Mouse (Mus musculus): ENCODE measurements around the gene Tmem132e.
A peak's percentile ranks its signal among the peaks of the same experiment; 100 is the strongest.

Tmem132e gene

DNA sequence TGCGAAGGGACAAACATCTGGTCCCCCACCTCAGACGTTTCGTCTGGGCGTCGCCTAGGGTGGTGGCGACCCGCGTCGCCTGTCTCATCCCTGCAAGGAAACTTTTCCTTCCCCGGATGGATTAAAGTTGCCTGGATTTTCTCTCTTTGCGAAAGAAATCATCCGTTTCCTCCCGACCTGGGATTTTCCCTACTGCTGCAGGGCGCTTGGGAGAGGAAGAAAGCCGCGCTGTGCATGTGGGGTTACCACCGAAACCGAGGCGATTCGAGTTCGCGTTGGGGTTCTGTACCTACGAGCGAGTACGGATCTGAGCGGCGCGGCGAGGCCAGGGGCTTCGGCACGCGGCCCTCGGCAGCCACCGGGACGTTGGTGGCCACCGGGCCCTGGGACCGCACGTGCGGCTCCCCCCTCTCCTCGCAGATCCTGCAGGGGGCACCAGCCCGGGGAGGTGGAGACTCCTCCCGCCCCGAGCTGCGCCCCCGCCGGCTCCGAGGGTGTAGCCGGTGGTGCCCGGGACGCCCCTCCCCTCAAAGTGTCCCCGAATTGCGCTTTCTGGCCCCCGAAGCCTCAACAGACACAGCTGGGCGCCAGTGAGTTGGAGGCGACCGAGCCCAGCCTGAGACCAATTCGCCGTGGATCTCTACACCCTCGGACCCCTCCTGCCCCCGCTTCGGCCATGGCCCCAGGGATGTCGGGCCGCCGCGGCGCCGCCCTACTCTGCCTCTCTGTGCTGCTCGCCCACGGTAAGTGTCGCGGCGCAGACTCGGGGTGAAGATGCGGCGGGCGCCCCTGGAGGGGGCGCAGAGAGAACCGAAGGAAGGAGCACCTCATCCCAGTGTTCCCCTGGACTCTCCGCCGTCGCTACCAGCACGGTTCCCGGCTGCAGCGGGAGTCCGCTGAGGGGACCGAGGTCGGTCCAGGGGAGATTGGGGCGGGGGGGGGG, at the start of gene Tmem132e:
TSS of gene Tmem132e (plus strand) at position 530 of the 943 bp plus-strand sequence.
- DNase-seq, result no peak

DNA sequence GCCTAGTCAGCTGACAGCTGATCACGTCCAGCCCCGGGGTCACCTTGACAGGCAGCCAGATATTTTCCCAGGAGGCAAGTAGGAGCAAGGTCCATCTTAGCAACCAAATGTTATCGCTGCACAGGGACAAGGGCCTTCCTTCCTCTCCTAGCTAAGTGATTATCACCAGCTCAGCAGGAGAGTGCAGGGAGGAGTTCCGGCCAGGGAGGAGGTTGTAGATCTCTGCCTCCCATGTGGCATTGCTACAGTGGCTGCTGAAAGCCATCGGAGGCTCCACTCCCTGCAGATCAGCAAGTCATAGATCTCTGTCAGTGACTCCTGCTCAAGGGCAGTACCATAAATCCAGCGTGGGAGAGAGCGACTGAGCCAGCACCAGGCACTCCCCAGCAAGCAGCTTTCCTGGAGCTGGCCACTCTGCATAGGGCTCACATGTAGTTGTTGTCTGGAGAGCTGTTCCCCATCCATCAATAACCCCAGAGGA, 48.7 kb upstream of the Tmem132e start:
- DNase-seq, result peak; percentile 59

DNA sequence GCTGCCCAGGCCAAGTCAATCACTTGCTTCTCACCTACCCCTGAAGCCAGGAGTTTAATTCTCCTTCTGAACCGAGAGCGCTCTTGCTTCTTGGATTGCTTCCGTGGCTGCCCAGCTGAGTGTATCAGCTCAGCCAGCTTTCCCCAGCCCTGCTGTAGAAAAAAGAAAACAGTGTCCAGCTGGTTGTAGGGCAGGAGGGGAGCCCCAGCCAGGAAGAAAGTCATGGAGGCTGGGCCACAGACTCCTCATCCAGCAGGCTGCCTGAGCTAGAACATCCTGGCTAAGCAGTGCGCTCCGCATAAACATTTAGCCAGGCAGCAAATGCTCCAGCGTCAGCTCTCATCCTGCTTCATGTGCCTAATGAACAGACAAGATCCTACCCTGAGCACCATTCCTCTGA, 48.3 kb upstream of the Tmem132e start:
- no peak for DNase-seq

DNA sequence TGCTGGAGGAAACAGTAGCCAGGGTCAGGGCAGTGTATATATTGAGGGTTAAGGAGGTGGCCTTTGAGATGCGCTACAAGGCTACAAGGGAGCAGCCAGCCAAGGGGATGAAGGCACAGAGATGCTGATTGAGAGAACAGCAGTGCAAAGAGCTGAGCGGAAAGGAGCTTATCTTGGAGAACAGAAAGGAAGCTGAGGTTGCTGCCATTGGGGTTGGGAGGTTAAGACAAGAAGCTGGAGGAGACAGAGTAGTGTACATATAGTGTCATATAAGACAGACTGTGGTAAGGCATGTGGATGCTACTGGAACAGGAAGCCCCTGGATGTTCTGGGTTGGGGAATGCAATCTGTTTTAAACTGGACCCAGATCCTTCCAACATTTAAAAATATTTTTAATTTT, 47.8 kb upstream of the Tmem132e start:
- no peak for DNase-seq

DNA sequence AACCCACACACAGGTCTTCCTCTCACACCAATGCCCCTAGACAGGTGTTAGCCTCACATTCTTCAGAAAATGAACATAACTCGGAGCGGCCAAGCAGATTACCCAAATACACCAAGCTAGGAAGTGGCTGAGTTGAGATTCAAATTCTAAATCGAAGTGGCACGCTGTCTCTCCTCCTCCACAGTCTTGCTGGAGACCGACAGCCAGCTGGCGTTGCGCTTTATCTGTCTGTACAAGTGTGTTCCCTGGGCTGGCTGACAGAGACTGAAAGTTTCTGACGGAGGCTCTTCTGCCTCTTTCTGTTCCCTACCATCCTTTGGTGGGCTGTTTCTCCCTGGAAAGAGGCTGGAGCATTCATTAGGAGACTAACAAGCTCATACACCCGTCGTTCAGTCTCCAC, 37.7 kb upstream of the Tmem132e start:
- DNase-seq, result no peak

DNA sequence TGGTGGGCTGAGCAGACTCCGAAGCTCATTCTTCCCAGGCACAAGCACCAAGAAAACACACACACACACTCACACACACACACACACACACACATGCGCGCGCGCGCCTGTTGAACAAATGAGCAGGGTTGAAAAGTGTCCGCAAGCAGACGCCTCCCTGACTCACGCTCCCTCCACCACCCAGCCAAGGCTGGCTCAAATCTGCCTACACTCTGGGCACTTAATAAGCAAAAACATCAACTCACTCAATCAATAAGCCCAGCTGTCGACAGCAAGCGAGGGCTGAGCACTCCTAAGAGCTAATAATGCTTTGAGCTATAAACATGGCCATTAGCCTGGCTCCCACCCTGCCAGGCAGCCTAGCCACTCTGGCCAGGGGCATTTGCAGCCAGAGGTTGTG, 18.5 kb upstream of the Tmem132e start:
- no peak for DNase-seq

DNA sequence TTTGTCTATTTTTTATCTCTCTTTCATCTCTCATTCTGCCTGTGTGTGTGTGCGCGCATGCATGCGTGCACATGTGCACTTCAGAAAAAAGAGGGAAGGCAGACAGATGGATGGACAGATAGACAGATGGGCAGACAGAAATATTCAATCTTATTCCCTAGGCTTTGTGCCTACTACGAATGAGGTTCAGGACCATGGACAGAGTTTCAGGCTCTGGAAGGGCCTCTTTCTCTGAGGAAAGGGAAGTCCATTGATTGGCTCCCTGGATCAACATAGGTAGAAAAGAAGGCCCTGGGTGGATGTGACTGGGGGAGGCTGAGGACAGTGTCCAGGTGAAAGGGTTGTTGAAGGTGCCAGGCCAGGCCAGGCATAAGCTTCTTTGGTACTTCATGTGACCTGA, 17.1 kb upstream of the Tmem132e start:
- peak; percentile 8 for DNase-seq

DNA sequence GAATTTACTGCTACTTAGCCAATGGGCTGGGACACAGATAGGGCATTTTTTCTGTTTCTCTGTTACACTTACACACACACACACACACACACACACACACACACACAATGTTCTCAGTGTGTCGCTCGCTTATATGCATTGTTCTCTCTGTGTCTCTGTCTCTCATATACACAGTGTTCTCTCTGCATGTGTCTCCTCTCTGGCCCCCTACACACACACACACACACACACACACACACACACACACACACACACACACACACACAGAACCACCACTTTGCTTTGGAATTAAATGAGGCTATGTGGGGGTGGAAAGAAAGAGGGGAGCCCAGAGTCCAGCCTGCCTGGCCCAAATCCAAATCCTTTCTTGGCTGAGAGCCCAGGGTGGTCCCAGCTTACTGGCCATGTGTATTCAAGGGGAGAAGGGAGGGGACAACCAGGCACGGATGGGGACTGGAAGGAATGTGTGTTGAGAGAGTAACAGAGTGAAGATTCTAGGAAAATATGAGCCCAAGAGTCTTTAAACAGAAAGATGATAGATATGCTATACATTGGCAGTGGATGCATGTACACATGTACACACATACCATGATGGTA, 8.0 kb upstream of the Tmem132e start:
- no peak for DNase-seq

DNA sequence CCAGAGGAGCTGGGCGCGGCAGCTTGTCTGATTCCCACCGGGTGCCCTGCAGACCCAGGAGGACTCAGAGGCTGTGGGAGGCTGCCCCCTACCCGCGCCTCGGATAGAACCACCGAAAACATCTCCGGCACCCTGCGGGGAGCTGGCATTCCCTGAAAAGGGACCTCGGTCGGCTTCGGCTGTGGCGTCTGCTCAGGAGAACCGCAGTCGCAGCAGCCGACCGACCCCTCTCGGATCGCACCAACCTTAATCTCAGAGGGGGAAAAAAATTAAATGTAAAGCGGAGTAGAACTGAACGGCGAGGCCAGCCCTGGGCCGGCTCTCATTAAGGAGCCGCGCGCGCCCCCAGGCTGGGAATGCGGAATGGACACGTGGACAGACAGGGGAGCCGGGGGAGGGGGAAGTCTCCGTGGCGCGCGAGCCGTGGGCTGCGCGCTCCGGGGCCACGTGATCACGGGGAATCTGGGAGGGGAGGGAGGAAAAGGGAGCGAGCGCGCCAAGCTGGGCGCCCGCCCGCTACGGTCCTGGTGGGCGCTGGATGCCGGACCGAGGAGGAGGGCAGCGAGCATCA, 1.6 kb upstream of the Tmem132e start:
- DNase-seq, result no peak

DNA sequence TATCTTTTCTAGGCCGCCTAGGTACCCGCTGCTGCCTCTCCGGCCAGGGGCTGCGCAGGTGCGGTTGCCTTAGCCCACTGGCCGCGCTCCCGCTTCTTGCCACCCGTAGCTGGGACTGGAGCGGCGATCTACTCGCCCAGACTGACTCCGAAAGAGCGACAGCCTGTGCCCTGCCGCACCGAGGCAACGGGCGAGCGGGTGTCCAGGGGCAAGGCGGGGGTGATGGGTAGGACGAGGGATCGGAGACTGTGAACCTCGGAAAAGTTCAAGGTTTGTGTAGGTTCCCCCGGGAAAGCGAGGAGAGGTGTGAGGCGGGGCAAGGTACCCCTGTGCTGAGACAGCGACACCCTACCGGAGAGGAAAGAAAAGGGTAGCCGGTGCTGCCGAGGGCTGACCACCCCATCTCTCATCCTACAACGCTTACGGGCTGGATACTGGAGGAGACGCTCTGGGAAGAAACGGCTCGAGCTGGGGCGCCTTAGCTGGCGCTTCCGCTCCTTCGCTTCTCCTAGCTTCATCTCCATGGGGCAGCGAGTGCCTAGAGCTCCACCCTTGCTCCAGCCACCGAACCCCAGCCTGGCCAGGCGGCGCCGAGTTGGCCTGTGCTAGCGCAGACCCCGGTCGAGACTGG, 874 bp upstream of the Tmem132e start:
- DNase-seq, result no peak

DNA sequence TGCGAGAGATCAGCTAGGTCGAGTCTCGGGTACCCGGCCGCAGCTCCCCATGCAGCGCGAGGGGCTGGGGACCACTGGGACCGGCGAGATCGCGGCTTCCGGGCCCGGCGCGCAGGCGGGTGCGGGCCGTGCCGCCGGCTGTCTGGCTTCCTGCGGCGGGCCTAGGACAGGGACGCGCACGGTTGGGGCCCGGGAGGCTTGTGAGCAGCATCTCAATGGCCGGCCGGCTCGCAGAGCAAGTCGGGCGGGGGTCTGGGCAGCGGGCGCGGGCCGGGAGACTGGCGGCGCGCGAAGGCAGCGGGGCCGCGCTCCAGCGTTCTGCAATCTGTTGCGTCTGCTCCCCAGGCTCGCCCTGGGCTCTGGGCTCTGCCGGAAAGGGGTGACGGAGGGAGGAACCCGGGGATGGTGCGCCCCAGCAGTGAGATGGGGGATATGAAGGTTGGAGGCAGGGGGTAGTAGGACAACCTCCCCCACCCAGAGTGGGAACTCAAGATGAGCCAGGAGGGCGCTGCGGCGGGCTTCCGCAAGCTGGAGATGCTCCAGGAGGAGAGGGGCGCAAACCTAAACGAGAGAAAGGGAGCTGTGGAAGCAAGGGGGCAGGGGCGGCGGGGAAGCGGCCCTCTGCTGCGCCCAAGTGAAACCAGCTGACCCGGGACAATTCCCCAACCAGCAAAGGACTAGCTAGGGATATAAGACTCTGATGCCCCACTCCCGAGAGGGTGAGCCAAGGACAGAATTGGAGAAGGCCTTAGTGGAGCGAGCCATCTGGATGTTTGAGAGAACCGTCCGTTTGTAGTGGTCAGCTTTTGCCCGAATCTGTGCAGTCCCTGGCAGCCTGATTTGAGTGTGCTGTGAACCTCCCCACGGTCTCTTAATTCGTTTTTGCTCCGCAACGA, 944 bp downstream of the Tmem132e start:
- DNase-seq, result no peak

DNA sequence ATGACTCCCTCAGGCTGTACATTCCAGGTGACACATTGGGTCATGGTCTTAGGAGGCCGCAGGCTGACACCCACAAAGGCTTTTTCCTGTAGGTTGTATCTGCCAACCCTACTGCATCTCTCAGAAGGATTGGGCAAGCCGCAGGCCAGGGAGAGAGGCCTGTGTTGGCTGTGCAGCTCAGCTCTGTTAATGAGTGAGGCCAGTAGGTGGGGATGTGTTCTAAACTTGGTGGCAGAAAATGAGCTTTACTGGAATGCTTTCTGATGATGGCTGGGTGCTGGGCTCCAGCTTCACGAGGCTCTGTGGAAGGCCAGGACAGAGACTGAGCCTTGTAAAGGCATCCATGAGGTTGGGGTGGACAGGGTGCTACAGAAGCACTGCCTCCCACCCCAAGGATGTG, 3.6 kb downstream of the Tmem132e start:
- no peak for DNase-seq

DNA sequence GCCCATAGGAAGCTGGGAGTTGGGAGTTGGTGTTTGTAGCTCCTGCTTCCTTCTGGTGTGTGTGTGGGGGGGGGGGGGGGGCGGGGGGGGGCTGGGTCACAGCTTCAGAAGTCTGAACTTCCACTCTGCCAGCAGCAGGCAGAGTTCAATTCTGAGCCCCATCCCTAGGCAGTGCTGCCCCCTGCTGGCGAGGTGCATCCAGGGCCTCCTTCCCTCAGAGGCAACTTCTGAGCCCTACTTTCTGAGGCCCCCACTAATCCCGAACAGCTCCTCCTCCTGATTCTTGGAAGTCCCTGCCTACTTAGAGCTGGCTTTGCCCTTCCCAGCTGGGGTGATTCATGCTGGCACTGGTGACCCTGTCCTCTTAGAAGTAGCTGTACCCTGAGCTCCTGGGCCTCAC, 10.9 kb downstream of the Tmem132e start:
- DNase-seq, result no peak

DNA sequence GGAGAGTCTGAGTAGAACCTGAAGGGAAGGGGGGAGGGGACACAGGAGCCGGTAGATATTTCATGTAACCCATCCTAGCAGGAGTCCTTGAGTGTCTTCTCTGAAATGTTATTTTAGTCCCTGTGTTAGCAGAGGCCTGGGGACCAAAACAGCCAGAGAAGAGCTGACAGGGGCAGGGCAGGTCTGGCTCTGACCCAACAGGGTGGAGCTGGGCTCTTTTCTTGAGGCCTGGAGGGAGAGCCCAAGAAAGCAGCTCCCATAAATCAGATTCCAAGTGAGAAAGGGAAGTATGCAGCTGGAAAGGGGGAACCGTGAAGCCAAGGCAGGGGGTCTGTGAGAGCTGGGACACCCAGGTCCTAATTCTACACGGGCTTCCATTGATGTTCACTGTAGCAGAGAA, 16.9 kb downstream of the Tmem132e start:
- DNase-seq, result no peak

DNA sequence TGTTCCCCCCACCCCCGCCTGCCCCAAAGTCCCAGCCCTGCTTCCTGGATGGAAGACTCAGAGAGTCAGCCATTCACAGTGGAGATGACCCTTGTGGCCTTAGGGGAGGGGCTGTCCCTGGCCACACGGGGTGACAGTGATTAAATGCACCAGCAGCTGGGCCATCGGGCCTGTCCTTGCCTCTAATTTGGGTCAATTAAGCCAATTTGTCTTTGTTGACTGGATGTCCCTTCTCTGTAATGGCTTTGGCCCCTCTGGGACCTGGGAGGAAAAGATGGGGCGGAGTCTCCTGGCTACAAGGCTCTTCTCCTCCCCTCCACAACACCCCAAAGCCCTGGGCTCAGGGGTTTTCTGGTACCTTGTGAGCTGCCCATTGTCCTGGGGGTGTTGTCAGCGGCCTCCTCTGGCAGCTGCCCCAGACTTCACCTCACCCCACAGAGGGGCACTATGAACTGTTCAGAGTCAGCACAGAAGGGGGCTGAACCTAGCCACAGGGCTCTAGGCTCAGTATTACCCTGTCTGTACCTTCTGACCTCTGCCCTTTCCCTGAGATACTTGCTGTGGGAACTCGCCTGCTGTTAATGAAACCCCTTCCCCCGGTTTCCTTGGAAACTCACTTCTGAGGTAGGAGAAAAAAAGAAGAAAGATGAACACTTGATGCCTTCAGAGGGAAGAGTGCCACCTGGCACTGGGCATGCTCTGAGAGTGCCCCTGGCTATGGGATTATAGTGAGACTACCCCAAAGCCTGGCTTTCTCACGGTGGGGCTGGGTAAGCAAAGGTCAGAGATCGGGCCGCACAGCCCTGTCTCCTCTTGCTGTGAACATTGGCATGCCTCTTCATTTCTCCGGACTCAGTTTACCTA, 17.9 kb downstream of the Tmem132e start:
- DNase-seq, result peak; percentile 57

DNA sequence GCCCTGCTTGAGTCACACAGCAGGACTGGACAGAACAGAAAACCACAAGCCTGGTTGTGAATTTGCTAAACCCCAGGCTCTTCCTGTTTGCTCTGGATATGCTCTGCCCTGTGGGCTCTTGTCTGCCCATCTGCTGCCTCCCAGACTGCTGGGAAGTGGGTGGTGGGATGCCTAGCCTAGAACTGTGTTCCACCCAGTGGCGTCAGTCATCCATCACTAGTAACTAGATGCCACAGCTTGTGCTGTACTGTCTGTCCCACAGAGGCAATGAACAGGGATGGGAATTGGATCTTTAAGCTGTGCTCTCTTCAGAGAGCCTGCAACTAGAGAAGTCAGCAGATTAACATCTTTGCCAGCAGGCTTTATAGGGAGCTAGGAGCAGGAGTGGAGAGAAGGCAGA, 23.8 kb downstream of the Tmem132e start:
- DNase-seq, result no peak

DNA sequence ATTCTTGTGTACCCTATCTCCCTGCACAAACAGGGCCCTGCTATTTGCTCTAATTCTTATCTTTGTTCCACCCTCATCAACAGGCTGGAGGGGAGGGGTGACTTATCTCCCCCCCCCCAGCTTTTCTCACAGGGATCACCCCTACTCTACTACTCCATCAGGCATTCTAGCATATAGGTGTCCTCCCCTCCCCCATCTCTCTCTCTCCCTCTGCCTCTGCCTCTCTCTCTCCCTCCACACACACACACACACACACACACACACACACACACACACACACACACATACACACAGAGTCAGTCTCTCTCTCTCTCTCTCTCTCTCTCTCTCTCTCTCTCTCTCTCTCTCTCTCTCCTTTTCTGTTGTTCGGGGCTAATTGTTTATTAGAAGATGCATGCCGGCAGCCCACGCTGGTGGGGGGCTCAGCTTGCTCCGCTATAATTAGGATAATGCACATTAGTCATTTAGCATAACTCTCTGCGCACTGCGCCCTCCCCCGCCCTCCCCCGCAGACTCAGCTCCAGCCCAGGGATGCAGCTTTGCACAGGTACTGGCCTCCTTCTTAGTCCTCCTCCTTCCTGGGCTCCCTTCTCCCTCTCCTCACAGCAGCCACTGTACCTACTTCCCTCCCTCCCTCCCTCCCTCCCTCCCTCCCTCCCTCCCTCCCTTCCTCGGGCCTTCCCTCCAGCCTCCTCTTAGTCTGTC, 29.8 kb downstream of the Tmem132e start:
- DNase-seq, result no peak

DNA sequence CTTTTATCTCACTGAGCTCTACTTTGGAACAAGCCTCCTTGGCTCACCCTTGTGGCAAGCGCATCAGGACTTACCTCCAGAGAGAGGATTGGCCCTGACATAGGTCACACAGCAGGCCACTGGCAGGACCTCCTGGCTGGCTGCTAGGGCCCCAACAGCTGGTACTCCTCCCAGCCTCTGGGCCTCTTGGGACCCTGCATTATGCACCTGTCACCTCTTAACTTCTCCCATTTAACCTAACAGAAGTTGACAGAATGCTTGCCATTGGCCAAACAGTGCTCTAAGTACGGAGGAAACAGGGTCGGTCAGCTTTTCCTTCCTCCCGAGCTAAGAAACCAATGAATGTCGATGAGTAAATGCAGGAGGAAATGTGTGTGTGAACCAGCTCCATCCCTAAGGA, 33.2 kb downstream of the Tmem132e start:
- DNase-seq, result no peak

DNA sequence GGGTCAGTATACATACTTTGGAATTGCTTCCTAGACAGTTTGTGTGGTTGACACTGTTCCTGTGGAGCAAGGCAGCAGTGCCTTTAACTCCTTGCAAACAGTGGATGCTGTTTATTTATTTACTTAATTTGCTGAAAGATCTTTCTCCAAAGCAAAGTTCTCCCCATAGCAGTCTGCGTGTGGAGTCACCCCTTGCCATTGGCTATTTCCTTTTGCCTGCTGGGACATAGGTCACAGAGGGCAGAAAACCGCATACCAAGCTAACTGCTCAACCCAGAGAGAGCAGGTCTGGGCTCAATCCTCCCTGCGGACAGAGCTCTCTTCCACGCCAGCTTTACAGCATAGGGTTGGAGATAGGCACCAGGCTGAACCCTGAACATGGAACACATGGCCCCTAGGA, 34.8 kb downstream of the Tmem132e start:
- no peak for DNase-seq

DNA sequence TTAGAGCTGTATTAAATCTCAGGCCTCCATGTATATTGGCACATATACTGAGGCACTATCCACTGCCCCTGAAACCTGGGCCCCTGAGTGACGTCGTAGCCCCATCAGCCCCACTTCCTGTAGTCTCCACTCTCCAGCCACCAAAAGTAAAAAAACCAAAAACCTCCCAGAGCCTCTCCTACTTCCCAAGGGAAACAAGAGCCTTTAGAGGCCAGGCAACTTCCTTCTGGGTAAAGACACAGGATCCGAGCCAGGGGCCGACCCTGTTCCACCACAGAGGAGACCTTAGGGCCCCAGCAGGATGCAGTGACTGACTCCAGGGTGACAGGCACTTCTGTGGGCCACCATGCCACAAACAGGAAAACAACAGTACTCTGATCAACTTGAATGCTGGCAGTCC, 40.1 kb downstream of the Tmem132e start:
- DNase-seq, result peak; percentile 12

Data from kidney, adult 9 months (tissue).